Mouse (Mus musculus) limb, embryonic 13.5 days (tissue): ENCODE data around the gene Gm12258. TPM values are rescaled to one million over a fixed set of nuclear protein-coding genes. Genes with fewer than 3 reads are reported as not detected.

Source experiments
- ATAC-seq: fragments of 200-750 bp; cut with Nextera tagmentation; 2 replicates; pipeline ENCODE4 v1.8.0; 2017; ENCODE audit warnings: low read depth, moderate number of reproducible peaks, moderate TSS enrichment; ENCODE audit not compliant: low FRiP score
- H3K27ac ChIP-seq: fragments of 300-500 bp; sonication (generic); 2 replicates; pipeline ENCODE4 v1.5.1; 2015; ENCODE audit warnings: inconsistent platforms, mild to moderate bottlenecking, moderate library complexity
- H3K27me3 ChIP-seq: fragments of 300-500 bp; sonication (generic); 2 replicates; pipeline ENCODE4 v1.6.1; 2015; ENCODE audit warnings: mild to moderate bottlenecking, inconsistent platforms
- H3K36me3 ChIP-seq: fragments of 300-500 bp; sonication (generic); 2 replicates; pipeline ENCODE4 v1.6.1; 2015; ENCODE audit warnings: inconsistent platforms, mild to moderate bottlenecking, moderate library complexity
- H3K4me1 ChIP-seq: fragments of 300-500 bp; sonication (generic); 2 replicates; pipeline ENCODE4 v1.6.1; 2015; ENCODE audit warnings: inconsistent platforms
- H3K4me2 ChIP-seq: fragments of 300-500 bp; sonication (generic); replicated peaks from 2 replicates; pipeline ENCODE4 v1.6.1; 2015; ENCODE audit warnings: inconsistent platforms, mild to moderate bottlenecking, moderate library complexity
- H3K4me3 ChIP-seq: fragments of 300-500 bp; sonication (generic); 2 replicates; pipeline ENCODE4 v1.5.1; 2015; ENCODE audit warnings: moderate library complexity, mild to moderate bottlenecking, inconsistent platforms
- H3K9ac ChIP-seq: fragments of 300-500 bp; sonication (generic); 2 replicates; pipeline ENCODE4 v1.6.1; 2015; ENCODE audit warnings: mild to moderate bottlenecking, inconsistent platforms
- H3K9me3 ChIP-seq: fragments of 300-500 bp; sonication (generic); 2 replicates; pipeline ENCODE4 v1.6.1; 2016; ENCODE audit warnings: inconsistent platforms
- WGBS: fragments of 180-500 bp; shearing (Covaris S2); methylation state at CpG from one replicate; pipeline ENCODE4 v1.1.7; 2015; 5-methylcytosine and 5-hydroxymethylcytosine counted together
- polyA plus RNA-seq: library from polyadenylated mRNA; unstranded; fragments of >200 nt; fragmentation: Nextera tagmentation; extraction: Ambion mirVana; gene quantifications from 2 replicates; pipeline ENCODE4 v1.2.1, GENCODE M21; 2015

The Gm12258 gene
- polyA plus RNA-seq, 1 experiment from 2014 or later: 12.9 TPM

DNA sequence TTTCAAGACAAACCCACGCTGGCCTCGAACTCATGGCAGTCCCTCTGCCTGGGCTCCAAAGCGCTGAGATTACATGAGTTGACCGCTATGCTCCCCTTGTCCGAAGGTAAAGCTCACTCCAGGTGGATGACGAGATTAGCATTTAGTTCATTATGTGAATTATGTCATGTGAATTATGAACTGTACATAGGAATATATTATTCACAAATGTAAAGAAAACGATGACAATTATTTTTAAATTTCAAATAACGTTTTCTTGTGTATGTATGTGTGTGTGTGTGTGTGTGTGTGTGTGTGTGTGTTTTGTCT, 57.4 kb downstream of the Gm12258 start:
- ATAC-seq: peak; percentile 16; the same call in 1 of the 2 replicates
- no peaks in the 10 kb centered on the region for H3K9me3 ChIP-seq
- WGBS: 2% methylated on average over 8 of the region's 8 CpGs
- peaks cover 21% of the 10 kb centered on the region for H3K36me3 ChIP-seq
- H3K4me2 ChIP-seq: peak overlapping the region; percentile 84
- H3K27ac ChIP-seq: peak overlapping the region; percentile 80; the same call in 1 of the 2 replicates
- H3K27me3 ChIP-seq: no peaks in the 10 kb centered on the region
- peaks cover 12% of the 10 kb centered on the region for H3K4me1 ChIP-seq
- H3K4me3 ChIP-seq: peak overlapping the region; percentile 77
- peak overlapping the region; percentile 58; the same call in 1 of the 2 replicates for H3K9ac ChIP-seq

DNA sequence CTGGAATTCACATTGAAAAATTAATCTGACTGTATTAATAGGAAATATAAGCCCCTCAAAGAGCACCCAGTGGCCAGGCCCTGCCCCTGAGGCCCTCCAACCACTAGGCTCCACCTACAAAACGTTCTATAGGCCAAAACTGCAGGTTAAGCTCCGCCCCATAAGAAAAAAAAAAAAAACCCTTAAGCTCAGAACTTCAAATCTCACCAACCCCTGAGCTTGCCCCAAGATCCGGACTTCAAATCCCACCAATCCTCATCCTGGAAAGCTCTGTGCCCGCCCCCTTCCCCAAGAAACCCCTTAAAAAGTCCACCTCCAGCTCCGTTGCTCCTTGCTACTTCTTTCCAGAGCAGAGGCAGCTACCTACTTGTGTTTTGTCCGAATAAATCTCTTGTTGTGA, 57.9 kb downstream of the Gm12258 start:
- Histone ChIP-seq H3K27me3 (no peaks in the 10 kb centered on the region), H3K4me2 (peak overlapping the region; percentile 84), H3K9ac (no peak overlapping the region), H3K27ac (no peak overlapping the region), H3K9me3 (no peaks in the 10 kb centered on the region), H3K36me3 (peaks cover 18% of the 10 kb centered on the region), H3K4me1 (peaks cover 12% of the 10 kb centered on the region), H3K4me3 (no peak overlapping the region)
- ATAC-seq: no peak
- 49% methylated on average over 6 of the region's 6 CpGs for WGBS

Other genes with a start within 250 kb of the Gm12258 start
- not detected in 2 replicates for gene 2210407C18Rik, start 231.1 kb upstream of the Gm12258 start, polyA plus RNA-seq
- not detected in 2 replicates for gene Olfr323, start 216.7 kb upstream of the Gm12258 start, polyA plus RNA-seq
- 0.09 and 0.11 TPM in 2 replicates for gene Trim58, start 206.7 kb upstream of the Gm12258 start, polyA plus RNA-seq
- not detected in 2 replicates for gene Olfr322, start 188.4 kb upstream of the Gm12258 start, polyA plus RNA-seq
- not detected in 2 replicates for gene Olfr320, start 166.1 kb upstream of the Gm12258 start, polyA plus RNA-seq
- gene Olfr319, start 148.0 kb upstream of the Gm12258 start, polyA plus RNA-seq: not detected in 2 replicates
- not detected in 2 replicates for gene Olfr318, start 123.1 kb upstream of the Gm12258 start, polyA plus RNA-seq
- not detected in 2 replicates for gene Olfr317, start 107.9 kb upstream of the Gm12258 start, polyA plus RNA-seq
- not detected in 2 replicates for gene Olfr316, start 94.4 kb upstream of the Gm12258 start, polyA plus RNA-seq
- gene Olfr315, start 74.0 kb upstream of the Gm12258 start, polyA plus RNA-seq: not detected in 2 replicates
- gene Olfr314, start 64.2 kb upstream of the Gm12258 start, polyA plus RNA-seq: not detected in 2 replicates
- gene Fam183b, start 45.2 kb upstream of the Gm12258 start, polyA plus RNA-seq: not detected in 2 replicates
- not detected in 2 replicates for gene Olfr313, start 32.2 kb upstream of the Gm12258 start, polyA plus RNA-seq
- gene Olfr312, start 17.9 kb upstream of the Gm12258 start, polyA plus RNA-seq: not detected in 2 replicates
- gene Olfr311, start 7.9 kb upstream of the Gm12258 start, polyA plus RNA-seq: not detected in 2 replicates
- 8.0 and 10.9 TPM in 2 replicates for gene 2810021J22Rik, start 20.1 kb downstream of the Gm12258 start, polyA plus RNA-seq
- 6.2 and 7.1 TPM in 2 replicates for gene Zfp39, start 57.1 kb downstream of the Gm12258 start, polyA plus RNA-seq
- gene Btnl10, start 70.8 kb downstream of the Gm12258 start, polyA plus RNA-seq: 0.11 TPM in 1 of 2 replicates, not detected in the other
- 245 and 261 TPM in 2 replicates for gene Rnf187, start 91.8 kb downstream of the Gm12258 start, polyA plus RNA-seq
- 35.8 and 40.7 TPM in 2 replicates for gene Hist3h2ba, start 101.8 kb downstream of the Gm12258 start, polyA plus RNA-seq
- gene Hist3h2a, start 107.5 kb downstream of the Gm12258 start, polyA plus RNA-seq: 29.6 and 29.9 TPM in 2 replicates
- gene Trim17, start 107.5 kb downstream of the Gm12258 start, polyA plus RNA-seq: 0.87 and 1.7 TPM in 2 replicates
- 23.8 and 24.0 TPM in 2 replicates for gene Trim11, start 130.9 kb downstream of the Gm12258 start, polyA plus RNA-seq